Mouse (Mus musculus): Measurements from ENCODE around the gene Cep41. TPM values are rescaled to one million over a fixed set of nuclear protein-coding genes. Genes with fewer than 3 reads are reported as not detected.

Cep41 gene
- polyA plus RNA-seq, 1 experiment from 2014 or later: 15.5 TPM

- peaks cover 34% of the 10 kb centered on the region for H3K4me1 ChIP-seq (replicated peaks)
- no peak overlapping the region for H3K4me3 ChIP-seq (replicated peaks)
- no peak overlapping the region for H3K9ac ChIP-seq (replicated peaks)
- H3K27me3 ChIP-seq: no peaks in the 10 kb centered on the region
- H3K4me2 ChIP-seq (replicated peaks): no peak overlapping the region
- 0 out of 2 replicates have a peak, but pooled peaks cover 2% of the 10 kb centered on the region for H3K9me3 ChIP-seq
- no peaks in the 10 kb centered on the region for H3K36me3 ChIP-seq
- WGBS: 63% methylated on average over 12 of the region's 12 CpGs
- ATAC-seq: no peak
- no peak overlapping the region for H3K27ac ChIP-seq
Observed at GRCm38 (mm10) chr6:30730301-30730971, 36.9 kb upstream of the Cep41 start.

DNA sequence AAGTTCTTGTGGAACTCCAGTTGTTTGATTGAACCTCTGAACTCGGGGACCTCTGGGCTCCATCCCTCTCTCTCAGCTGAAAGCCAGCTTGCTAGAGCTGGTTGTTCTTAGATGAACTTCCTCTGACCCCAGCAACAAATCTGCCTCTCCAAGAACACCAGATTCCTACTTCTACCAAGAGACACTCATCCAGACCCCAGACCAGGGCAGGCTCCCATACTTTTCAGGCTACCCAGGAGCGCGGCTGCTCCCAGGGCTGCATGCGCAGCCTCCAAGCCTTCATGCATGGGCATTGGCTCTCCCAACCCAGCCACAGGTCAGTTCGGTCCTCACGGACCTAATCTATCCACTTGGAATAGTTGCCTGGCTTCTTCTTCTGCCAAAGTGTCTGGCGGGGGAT, 29.8 kb upstream of the Cep41 start, which contains the start of gene Mest:
Gene Mest (plus strand): TSS at position 217 of the 400 bp plus-strand sequence.
- no peak within 1 kb of the TSS for H3K4me2 ChIP-seq (replicated peaks)
- H3K27ac ChIP-seq: peak within 1 kb of the TSS; percentile 93
- H3K27me3 ChIP-seq: no peaks in the 10 kb centered on the region
- no peak for ATAC-seq
- H3K4me3 ChIP-seq (replicated peaks): no peak within 1 kb of the TSS
- WGBS: 64% methylated on average over 7 of the region's 7 CpGs
- no peaks in the 10 kb centered on the region for H3K9me3 ChIP-seq
- peaks cover 33% of the 10 kb centered on the region for H3K4me1 ChIP-seq (replicated peaks)
- no peaks in the 10 kb centered on the region for H3K36me3 ChIP-seq
- 0 out of 2 replicates have a peak within 1 kb of the TSS, but pooled peaks have one; percentile 23 for H3K9ac ChIP-seq (replicated peaks)

- Histone ChIP-seq H3K9ac (replicated peaks) (0 out of 2 replicates have a peak overlapping the region, but pooled peaks have one; percentile 23), H3K27ac (peak overlapping the region; percentile 93), H3K4me1 (replicated peaks) (peaks cover 33% of the 10 kb centered on the region), H3K27me3 (no peaks in the 10 kb centered on the region), H3K36me3 (no peaks in the 10 kb centered on the region), H3K9me3 (no peaks in the 10 kb centered on the region), H3K4me2 (replicated peaks) (0 out of 2 replicates have a peak overlapping the region, but pooled peaks have one; percentile 0), H3K4me3 (replicated peaks) (no peak overlapping the region)
- WGBS: 34% methylated on average over 4 of the region's 4 CpGs
- peak; percentile 97 for ATAC-seq
Observed at GRCm38 (mm10) chr6:30722385-30723164, 29.0 kb upstream of the Cep41 start.

DNA sequence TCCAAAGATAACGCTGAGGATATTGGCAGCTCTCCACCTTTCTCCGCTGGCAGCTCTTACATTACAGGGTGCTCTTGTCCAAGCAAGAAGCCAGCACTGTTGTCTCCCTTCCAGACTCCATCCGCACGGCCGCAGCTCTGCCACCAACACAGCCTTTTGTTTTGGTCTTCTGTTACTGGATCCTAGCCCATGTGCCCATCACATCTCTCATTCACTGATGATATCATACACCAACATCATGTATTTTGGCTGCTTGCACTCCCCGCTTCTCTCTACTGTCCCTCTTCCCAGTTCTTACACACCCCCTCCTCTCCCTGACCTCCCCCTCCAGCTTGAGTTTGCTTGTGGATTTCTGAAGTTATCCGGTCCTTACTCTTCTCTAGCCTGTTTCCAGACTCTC, 23.2 kb upstream of the Cep41 start:
- WGBS: 88% methylated on average over 7 of the region's 7 CpGs
- no peak overlapping the region for H3K4me3 ChIP-seq (replicated peaks)
- no peak overlapping the region for H3K27ac ChIP-seq
- H3K4me1 ChIP-seq (replicated peaks): peaks cover 12% of the 10 kb centered on the region
- no peaks in the 10 kb centered on the region for H3K27me3 ChIP-seq
- H3K36me3 ChIP-seq: no peaks in the 10 kb centered on the region
- no peak for ATAC-seq
- H3K4me2 ChIP-seq (replicated peaks): no peak overlapping the region
- no peak overlapping the region for H3K9ac ChIP-seq (replicated peaks)
- no peaks in the 10 kb centered on the region for H3K9me3 ChIP-seq

- H3K4me3 ChIP-seq (replicated peaks): no peak overlapping the region
- no peaks in the 10 kb centered on the region for H3K27me3 ChIP-seq
- no peaks in the 10 kb centered on the region for H3K9me3 ChIP-seq
- ATAC-seq: no peak
- 81% methylated on average over 5 of the region's 5 CpGs for WGBS
- H3K27ac ChIP-seq: no peak overlapping the region
- H3K9ac ChIP-seq (replicated peaks): no peak overlapping the region
- H3K4me1 ChIP-seq (replicated peaks): peaks cover 5% of the 10 kb centered on the region
- no peaks in the 10 kb centered on the region for H3K36me3 ChIP-seq
- no peak overlapping the region for H3K4me2 ChIP-seq (replicated peaks)
Observed at GRCm38 (mm10) chr6:30714891-30715471, 21.4 kb upstream of the Cep41 start.

- Histone ChIP-seq H3K4me3 (replicated peaks) (no peak overlapping the region), H3K4me1 (replicated peaks) (peaks cover 13% of the 10 kb centered on the region), H3K9me3 (no peaks in the 10 kb centered on the region), H3K4me2 (replicated peaks) (no peak overlapping the region), H3K9ac (replicated peaks) (no peak overlapping the region), H3K36me3 (no peaks in the 10 kb centered on the region), H3K27me3 (no peaks in the 10 kb centered on the region), H3K27ac (no peak overlapping the region)
- 77% methylated on average over 11 of the region's 11 CpGs for WGBS
- no peak for ATAC-seq
Observed at GRCm38 (mm10) chr6:30713896-30714295, 20.3 kb upstream of the Cep41 start.

DNA sequence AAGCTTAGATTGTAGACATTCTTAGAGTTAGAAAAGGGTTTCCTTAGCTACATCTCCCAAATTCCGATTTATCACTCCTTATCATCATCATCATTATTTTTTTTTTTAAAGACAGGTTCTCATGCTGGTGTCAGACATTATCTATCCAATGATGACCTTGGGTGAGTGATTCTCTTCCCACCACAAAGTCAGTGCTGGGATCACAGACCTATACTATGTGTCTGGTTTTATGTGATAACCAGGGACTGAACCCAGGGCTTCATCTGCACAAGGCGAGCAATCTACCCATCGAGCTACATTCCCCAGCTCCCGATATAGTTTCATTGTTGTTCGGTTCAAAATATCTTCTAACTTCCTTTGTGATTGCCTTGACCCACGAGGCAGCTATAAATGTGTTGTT, 19.9 kb upstream of the Cep41 start:
- WGBS: 88% methylated on average over 6 of the region's 6 CpGs
- ATAC-seq: no peak
- Histone ChIP-seq H3K27ac (no peak overlapping the region), H3K27me3 (no peaks in the 10 kb centered on the region), H3K4me1 (replicated peaks) (peaks cover 14% of the 10 kb centered on the region), H3K9me3 (no peaks in the 10 kb centered on the region), H3K9ac (replicated peaks) (no peak overlapping the region), H3K4me3 (replicated peaks) (no peak overlapping the region), H3K4me2 (replicated peaks) (no peak overlapping the region), H3K36me3 (no peaks in the 10 kb centered on the region)

DNA sequence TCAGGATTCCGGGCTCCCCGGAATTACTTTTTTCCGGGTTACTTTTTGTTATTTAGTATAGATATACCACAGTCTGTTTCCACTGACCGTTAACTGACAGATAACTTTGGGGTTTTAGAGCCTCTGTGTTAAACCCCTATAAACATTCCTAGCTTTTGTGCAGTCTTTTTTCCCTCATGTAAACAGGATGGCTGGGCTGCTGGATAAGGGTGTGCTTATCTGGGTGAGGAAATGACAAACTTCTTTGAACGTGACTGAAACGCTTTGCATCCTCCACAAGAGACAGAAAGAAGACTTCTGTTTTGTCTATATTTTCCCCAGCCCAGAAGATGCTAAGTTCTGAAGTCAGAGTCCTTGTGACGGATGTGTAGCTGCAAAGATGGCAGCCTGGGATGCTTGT, 18.9 kb upstream of the Cep41 start:
- Histone ChIP-seq H3K9ac (replicated peaks) (no peak overlapping the region), H3K4me2 (replicated peaks) (no peak overlapping the region), H3K36me3 (no peaks in the 10 kb centered on the region), H3K9me3 (no peaks in the 10 kb centered on the region), H3K27ac (no peak overlapping the region), H3K27me3 (no peaks in the 10 kb centered on the region), H3K4me3 (replicated peaks) (no peak overlapping the region), H3K4me1 (replicated peaks) (peaks cover 14% of the 10 kb centered on the region)
- 70% methylated on average over 7 of the region's 7 CpGs for WGBS
- ATAC-seq: no peak

- 70% methylated on average over 10 of the region's 10 CpGs for WGBS
Observed at GRCm38 (mm10) chr6:30711365-30711763, 17.8 kb upstream of the Cep41 start.

GRCm38 (mm10) chr6:30710371-30711364, 17.1 kb upstream of the Cep41 start:
- Histone ChIP-seq H3K9ac (replicated peaks) (no peak overlapping the region), H3K27ac (no peak overlapping the region), H3K9me3 (no peaks in the 10 kb centered on the region), H3K4me1 (replicated peaks) (peaks cover 14% of the 10 kb centered on the region), H3K36me3 (no peaks in the 10 kb centered on the region), H3K4me2 (replicated peaks) (no peak overlapping the region), H3K4me3 (replicated peaks) (no peak overlapping the region), H3K27me3 (no peaks in the 10 kb centered on the region)
- no peak for ATAC-seq
- 74% methylated on average over 25 of the region's 25 CpGs for WGBS

More at GRCm38 (mm10) chr6:30711365-30711763, 17.8 kb upstream of the Cep41 start:
- H3K36me3 ChIP-seq: no peaks in the 10 kb centered on the region
- H3K4me1 ChIP-seq (replicated peaks): peaks cover 14% of the 10 kb centered on the region
- H3K4me2 ChIP-seq (replicated peaks): no peak overlapping the region
- H3K9me3 ChIP-seq: no peaks in the 10 kb centered on the region
- no peak overlapping the region for H3K9ac ChIP-seq (replicated peaks)
- no peak overlapping the region for H3K27ac ChIP-seq
- H3K4me3 ChIP-seq (replicated peaks): no peak overlapping the region
- no peak for ATAC-seq
- no peaks in the 10 kb centered on the region for H3K27me3 ChIP-seq

GRCm38 (mm10) chr6:30709115-30709514, 15.6 kb upstream of the Cep41 start:
- no peaks in the 10 kb centered on the region for H3K27me3 ChIP-seq
- H3K4me2 ChIP-seq (replicated peaks): no peak overlapping the region
- WGBS: 25% methylated on average over 6 of the region's 6 CpGs
- H3K27ac ChIP-seq: no peak overlapping the region; the same call in 1 of the 2 replicates
- peaks cover 14% of the 10 kb centered on the region for H3K4me1 ChIP-seq (replicated peaks)
- H3K36me3 ChIP-seq: no peaks in the 10 kb centered on the region
- no peaks in the 10 kb centered on the region for H3K9me3 ChIP-seq
- no peak overlapping the region for H3K9ac ChIP-seq (replicated peaks)
- ATAC-seq: no peak
- no peak overlapping the region for H3K4me3 ChIP-seq (replicated peaks)

All from midbrain, embryonic 13.5 days (tissue).